Mouse (Mus musculus) MEL-GATA-1-ER (cell line): ENCODE data around the gene Wt1.
A peak's percentile ranks its signal among the peaks of the same experiment; 100 is the strongest.

Experiments
- DNase-seq: peaks from one replicate; pipeline ENCODE4 v3.0.0-alpha.2; 2012; ENCODE audit warnings: low read depth; ENCODE audit errors: extremely low read depth

The Wt1 gene

GRCm38 (mm10) chr2:105185140-105185539 lies 58.8 kb downstream of the Wt1 start:
- no peak for DNase-seq

GRCm38 (mm10) chr2:105185768-105186529 lies 59.6 kb downstream of the Wt1 start:
- DNase-seq: no peak

- DNase-seq: no peak
Observed at GRCm38 (mm10) chr2:105186591-105186990, 60.3 kb downstream of the Wt1 start.

GRCm38 (mm10) chr2:105188182-105188581 lies 61.9 kb downstream of the Wt1 start:
- DNase-seq: peak; percentile 46

- peak; percentile 84 for DNase-seq
Observed at GRCm38 (mm10) chr2:105189352-105189751, 63.0 kb downstream of the Wt1 start.

- DNase-seq: no peak
Observed at GRCm38 (mm10) chr2:105200152-105200551, 73.8 kb downstream of the Wt1 start.

- no peak for DNase-seq
Observed at GRCm38 (mm10) chr2:105206563-105207174, 80.3 kb downstream of the Wt1 start.

GRCm38 (mm10) chr2:105212839-105213238 lies 86.5 kb downstream of the Wt1 start:
- no peak for DNase-seq

GRCm38 (mm10) chr2:105215914-105216313 lies 89.6 kb downstream of the Wt1 start:
- no peak for DNase-seq

GRCm38 (mm10) chr2:105219229-105219628 lies 92.9 kb downstream of the Wt1 start:
- DNase-seq: peak; percentile 83

GRCm38 (mm10) chr2:105219664-105220063 lies 93.3 kb downstream of the Wt1 start:
- DNase-seq: peak; percentile 73

GRCm38 (mm10) chr2:105220738-105221303 lies 94.5 kb downstream of the Wt1 start:
- DNase-seq: no peak
